Mouse (Mus musculus) megakaryocyte progenitor cell, adult 5-6 weeks (primary cell): ENCODE data around the gene Ldah. TPM values are rescaled to one million over a fixed set of nuclear protein-coding genes. Genes with fewer than 3 reads are reported as not detected.
A peak's percentile ranks its signal among the peaks of the same experiment; 100 is the strongest.
"Not testable (repeated sequence)": the region's sequence is repeated elsewhere in the genome, so short reads cannot be mapped to it uniquely, and the experiment has no call there.

ENCODE experiments used
- ATAC-seq: replicated peaks from 2 replicates; pipeline ENCODE4 v1.8.0; 2016; ENCODE audit warnings: mild to moderate bottlenecking, moderate TSS enrichment, inconsistent platforms; ENCODE audit not compliant: poor library complexity
- total RNA-seq, 2 experiments: library from RNA; stranded (forward) in 1 of 2; stranded (reverse) in 1 of 2; fragments of 157-497, 149-512 nt in 1 of 2; fragments of 200-1000 nt in 1 of 2; gene quantifications; 2 replicates each; pipeline versions ENCODE4 v1.2.3 to v1.2.4; 2015 to 2017

Ldah gene
- total RNA-seq (2015), result 61.2 and 64.0 TPM in 2 replicates
- total RNA-seq (2017), result 29.2 and 34.6 TPM in 2 replicates

DNA sequence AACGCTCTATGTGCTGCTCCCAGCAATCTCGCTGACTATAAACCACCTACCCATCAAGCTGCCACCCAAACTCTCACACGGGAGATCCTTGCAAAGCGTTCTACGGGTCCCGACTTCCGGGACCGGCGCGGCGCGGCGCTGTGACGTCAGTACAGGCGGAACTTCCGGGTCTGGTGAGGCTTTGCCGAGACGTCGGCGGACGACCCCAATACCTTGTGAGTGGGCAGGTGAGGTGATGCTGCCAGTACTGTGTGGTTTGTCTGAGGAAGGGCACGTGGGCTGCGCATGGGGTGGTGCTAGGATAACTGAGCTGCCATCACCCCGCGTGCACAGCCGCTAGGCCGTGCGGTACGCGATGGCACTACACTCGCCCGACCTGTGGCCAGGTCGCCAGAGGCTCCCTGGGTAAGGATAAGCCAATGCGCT lies at the start of gene Ldah:
Ldah (plus strand) TSS at position 130 of the 426 bp plus-strand sequence.
- peak; percentile 99 for ATAC-seq

- no peak for ATAC-seq
These were observed 40.2 kb upstream of the Ldah start for GRCm38 (mm10) chr12:8167743-8168142.

- ATAC-seq, result no peak
These were observed 27.0 kb upstream of the Ldah start for GRCm38 (mm10) chr12:8180921-8181320.

DNA sequence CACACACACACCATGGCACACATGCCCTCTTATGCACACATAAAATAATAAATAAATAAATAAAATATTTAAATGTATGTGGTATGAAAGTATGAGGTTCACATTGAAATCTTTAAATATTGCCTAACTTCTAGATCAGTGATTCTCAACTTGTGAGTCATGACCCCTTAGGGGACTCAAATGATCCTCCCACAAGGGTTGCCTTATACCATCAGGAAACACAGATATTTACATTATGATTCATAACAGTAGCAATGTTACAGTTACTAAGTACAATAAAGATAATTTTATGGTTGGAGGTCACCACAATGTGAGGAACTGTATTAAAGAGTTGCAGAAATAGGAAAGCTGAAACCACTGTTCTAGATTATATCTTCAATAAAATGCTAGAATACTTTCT lies 26.2 kb upstream of the Ldah start:
- no peak for ATAC-seq

- no peak for ATAC-seq
These were observed 23.4 kb upstream of the Ldah start for GRCm38 (mm10) chr12:8184518-8184917.

GRCm38 (mm10) chr12:8188161-8188560 lies 19.7 kb upstream of the Ldah start:
- no peak for ATAC-seq

- ATAC-seq, result not testable (repeated sequence)
These were observed 18.9 kb upstream of the Ldah start for GRCm38 (mm10) chr12:8188796-8189535.

DNA sequence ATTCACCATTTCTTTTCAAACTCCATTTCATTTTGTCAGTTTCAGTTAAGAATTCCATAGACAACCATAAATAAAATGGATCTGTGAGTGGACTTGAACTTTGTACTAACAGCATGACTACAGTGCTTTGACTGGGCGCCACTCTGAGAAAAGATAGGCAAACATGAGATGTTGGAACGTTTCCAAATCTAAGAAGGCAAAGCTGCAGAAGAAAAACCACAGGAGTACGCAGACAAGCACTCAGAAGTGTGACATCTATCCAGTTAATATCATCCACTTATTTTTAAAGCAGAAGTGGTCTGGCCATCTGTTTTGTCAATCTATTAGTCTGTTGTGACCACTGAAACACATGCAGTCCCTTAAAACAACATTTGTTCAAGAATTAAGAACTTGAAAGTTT lies 18.2 kb upstream of the Ldah start:
- peak; percentile 52 for ATAC-seq

GRCm38 (mm10) chr12:8205721-8206120 lies 2.2 kb upstream of the Ldah start:
- no peak for ATAC-seq

- ATAC-seq, result no peak
These were observed 329 bp upstream of the Ldah start for GRCm38 (mm10) chr12:8207578-8207977.

DNA sequence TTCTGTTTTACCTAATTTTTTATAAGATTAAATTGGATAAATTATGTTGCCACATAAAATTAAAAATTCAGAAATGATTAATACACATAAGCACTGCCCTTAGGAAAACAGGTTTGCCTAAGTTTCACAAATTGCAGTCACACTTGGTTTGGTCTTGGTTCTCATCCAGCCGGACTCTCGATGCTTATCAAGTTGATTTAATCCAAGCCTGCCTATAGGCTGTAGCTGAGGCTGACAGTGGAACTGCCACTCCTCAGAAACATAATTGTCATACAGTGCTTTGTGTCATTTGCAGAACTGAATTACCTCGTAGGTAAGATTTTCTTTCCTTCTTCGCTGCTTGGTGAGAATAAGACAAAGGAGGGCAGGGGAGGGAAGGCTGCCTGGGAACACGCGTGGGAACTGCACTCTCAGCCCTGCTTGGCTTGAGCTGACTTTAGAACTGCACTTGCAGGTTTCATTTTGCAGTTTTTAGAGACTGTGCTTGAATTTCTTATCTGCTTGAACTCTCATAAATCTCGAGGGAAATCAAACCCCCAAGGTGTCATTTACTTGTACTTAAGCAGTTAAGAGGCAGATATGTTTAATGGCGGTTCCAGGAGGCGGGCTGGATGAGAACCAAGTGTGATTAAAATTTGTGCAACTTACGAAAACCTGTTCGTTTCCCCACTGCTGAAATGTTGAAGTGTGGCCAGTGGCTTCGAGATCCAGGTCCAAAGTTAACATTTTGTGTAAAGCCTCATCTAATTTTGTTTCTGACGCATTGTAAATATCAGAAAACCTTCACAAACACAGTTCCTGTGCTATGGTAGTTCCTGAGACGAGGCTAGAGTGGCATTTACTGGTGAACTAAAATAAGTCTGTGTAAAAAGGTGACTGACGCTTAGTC lies 8.7 kb downstream of the Ldah start:
- ATAC-seq, result no peak

DNA sequence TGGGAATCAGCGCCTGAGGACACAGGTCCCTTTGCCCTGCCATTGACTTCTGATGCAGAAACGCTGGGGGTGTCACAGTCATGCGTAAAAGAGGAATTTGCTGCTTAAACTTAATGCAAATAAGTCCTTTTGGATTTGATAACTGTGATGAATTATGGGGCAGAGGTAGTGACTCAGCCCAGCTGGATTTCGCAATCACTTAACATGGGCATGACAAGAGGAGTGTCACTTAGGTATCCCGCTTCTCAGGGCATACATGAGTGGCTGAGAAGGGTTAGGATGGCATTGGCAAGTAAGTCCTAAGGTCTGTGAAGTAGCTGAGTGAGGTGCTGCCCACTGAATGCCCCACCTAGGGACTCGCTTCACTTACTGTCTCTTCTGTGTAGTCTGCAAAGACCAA lies 15.1 kb downstream of the Ldah start:
- peak; percentile 72 for ATAC-seq

- ATAC-seq, result peak; percentile 72
These were observed 23.2 kb downstream of the Ldah start for GRCm38 (mm10) chr12:8231101-8231500.

DNA sequence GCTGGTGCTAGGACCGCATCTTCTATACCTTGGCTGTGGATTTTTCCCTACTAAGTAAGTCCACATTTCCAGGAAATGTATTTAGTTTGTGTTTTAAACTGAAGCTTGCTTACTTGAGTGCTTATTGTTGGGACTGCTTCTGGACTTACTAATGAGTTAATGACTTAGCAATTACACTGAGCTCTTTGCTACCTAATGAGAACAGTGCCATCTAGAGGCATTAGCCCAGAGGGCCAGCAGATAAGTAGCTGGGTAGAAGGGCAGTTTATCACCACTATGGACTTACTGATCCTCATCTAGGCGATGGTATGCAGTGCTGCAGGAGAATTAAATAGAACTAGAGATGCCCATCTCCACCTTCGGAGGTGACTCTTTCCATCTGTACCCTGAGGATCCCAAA lies 24.8 kb downstream of the Ldah start:
- peak; percentile 83 for ATAC-seq

- ATAC-seq, result no peak
These were observed 34.3 kb downstream of the Ldah start for GRCm38 (mm10) chr12:8242181-8242580.

DNA sequence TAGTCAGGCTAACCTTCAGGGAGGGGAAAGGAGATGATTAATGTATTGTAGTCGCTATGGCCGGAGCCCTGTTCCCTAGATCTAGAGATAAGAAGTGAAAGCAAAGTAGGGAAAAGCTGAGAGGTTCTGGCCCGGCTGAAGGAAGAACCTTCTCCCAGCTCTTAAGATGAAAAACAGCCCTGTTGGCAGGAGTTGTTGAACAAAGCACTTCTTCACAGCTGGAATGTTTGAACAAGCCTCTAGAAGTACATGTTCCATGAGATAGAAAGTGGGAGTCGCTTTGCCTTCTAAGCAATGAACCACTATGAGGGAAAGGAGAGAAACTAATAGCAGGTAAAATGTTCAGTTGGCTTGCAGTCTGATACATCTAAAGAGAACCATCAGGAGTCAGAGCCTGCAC lies 36.8 kb downstream of the Ldah start:
- ATAC-seq, result no peak

DNA sequence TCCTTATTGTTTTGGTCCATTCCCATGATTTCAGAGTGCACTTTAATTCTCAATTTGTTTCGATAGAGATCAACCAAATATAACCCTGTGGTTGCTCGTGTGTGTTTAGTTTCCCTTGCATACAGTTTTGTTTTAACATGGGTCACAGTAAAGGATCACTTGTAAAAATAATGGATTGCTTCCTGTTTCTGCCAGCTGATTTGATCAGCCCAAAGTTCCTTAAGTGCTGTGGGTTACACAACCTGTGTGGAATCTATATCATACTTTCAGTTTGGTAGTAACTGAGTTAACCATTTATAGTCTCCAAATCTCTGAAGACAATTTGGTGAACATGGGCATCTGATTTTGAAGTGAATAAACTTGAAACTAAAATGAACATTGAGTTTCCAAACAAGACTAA lies 52.4 kb downstream of the Ldah start:
- ATAC-seq, result peak; percentile 78

DNA sequence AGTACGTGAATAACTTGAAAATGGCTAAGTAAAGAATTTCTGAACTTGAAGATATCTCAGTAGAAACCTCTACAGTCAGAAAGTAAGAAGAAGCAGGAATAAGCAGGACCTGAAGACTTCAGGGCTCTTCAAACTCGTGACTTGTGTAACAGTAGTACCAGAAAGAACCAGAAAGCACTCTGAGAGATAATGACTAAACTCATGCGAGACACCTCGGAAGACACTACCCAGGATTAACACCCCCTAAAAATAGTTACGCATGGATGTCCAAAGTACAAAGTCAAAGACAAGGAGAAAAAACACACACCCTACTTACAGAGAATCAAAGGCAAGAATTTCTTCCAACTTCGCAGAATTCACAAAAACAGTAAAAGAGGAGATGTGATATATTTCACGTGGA lies 58.4 kb downstream of the Ldah start:
- ATAC-seq, result no peak

- ATAC-seq, result peak; percentile 65
These were observed 61.7 kb downstream of the Ldah start for GRCm38 (mm10) chr12:8269627-8270026.

DNA sequence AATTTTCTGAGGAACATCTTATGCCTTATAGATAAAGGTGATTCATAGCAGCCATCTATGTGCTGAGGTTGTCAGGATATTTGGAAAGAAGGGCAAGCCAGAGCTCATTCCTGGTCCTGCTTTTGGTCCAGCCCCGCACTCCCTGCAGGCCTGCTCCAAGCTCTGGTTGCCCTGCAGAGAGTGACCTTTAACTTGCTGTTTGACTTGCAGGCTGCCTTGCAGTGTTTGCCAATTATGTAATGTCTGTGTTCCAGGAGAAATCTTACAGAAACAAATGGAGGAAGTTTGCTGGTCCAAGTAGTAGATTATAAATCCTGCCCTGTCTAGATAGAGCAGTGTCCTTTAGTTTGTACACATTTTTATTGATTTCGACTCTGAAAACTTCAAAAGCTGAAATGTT lies 63.5 kb downstream of the Ldah start:
- no peak for ATAC-seq

DNA sequence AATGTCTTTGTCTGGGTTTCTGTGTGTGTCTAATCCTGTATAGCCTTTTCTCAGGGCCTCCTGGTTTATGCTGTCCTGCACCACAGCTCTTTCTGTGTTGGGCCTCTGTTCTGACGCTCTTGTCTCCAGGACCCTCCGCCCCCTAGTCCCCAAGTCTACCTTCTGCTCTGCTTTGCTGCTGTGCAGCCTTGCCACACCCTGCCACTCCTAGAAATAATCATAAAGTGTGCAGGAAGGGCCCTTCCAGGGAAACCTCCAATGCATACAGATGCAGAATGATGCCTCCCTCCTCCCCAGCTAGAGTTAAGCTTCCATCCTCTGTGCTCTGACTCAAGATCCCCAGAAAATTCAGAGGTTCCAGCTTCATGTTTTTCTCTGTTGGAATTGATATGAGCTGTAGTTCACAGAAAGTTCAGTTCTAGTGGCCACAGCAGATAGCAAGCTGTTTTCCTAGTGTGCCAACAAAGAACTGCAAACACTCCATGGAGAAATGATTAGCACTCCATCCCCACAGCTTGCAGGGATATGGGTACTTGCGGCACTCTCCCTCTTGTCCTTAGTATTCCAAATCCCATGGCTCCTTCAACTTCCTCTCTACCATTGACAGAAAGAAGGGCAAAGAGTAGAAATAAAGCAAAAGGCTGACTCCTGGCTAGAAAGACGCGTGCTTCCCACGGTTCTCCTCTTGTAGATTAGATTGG lies 65.7 kb downstream of the Ldah start:
- no peak for ATAC-seq
